Mouse (Mus musculus) midbrain, embryonic 16.5 days (tissue): ENCODE results near the gene Pik3r6. TPM values are rescaled to one million over a fixed set of nuclear protein-coding genes. Genes with fewer than 3 reads are reported as not detected.

Experiments
- ATAC-seq: fragments of 200-750 bp; cut with Nextera tagmentation; 2 replicates; pipeline ENCODE4 v1.8.0; 2017; ENCODE audit warnings: moderate TSS enrichment
- H3K27ac ChIP-seq: fragments of 300-500 bp; sonication (generic); 2 replicates; pipeline ENCODE4 v1.5.1; 2014; ENCODE audit warnings: mild to moderate bottlenecking, low read length, mixed read lengths
- H3K27me3 ChIP-seq: fragments of 300-500 bp; sonication (generic); 2 replicates; pipeline ENCODE4 v1.6.1; 2014; ENCODE audit warnings: low read depth, low read length, mixed read lengths; ENCODE audit not compliant: control insufficient read depth, insufficient read depth
- H3K36me3 ChIP-seq: fragments of 300-500 bp; sonication (generic); 2 replicates; pipeline ENCODE4 v1.6.1; 2014; ENCODE audit warnings: mild to moderate bottlenecking, low read length, moderate library complexity, mixed read lengths; ENCODE audit not compliant: control insufficient read depth, insufficient read depth
- H3K4me1 ChIP-seq: fragments of 300-500 bp; sonication (generic); 2 replicates; pipeline ENCODE4 v1.6.1; 2014; ENCODE audit warnings: mild to moderate bottlenecking, low read length, mixed read lengths; ENCODE audit not compliant: control insufficient read depth, insufficient read depth
- H3K4me2 ChIP-seq: fragments of 300-500 bp; sonication (generic); 2 replicates; pipeline ENCODE4 v1.6.1; 2014; ENCODE audit warnings: mild to moderate bottlenecking, low read length, mixed read lengths
- H3K4me3 ChIP-seq: fragments of 300-500 bp; sonication (generic); 2 replicates; pipeline ENCODE4 v1.5.1; 2014; ENCODE audit warnings: low read depth, mild to moderate bottlenecking, low read length, moderate library complexity, mixed read lengths
- H3K9ac ChIP-seq: fragments of 300-500 bp; sonication (generic); 2 replicates; pipeline ENCODE4 v1.6.1; 2014; ENCODE audit warnings: low read depth, low read length, mixed read lengths
- H3K9me3 ChIP-seq: fragments of 300-500 bp; sonication (generic); replicated peaks from 2 replicates; pipeline ENCODE4 v1.6.1; 2014; ENCODE audit warnings: mild to moderate bottlenecking, low read length, mixed read lengths; ENCODE audit not compliant: control insufficient read depth, poor library complexity, severe bottlenecking
- WGBS: fragments of 180-500 bp; shearing (Covaris S2); extraction: QIAGEN DNeasy Blood & Tissue Kit; methylation state at CpG from one replicate; pipeline ENCODE4 v1.1.7; 2014; 5-methylcytosine and 5-hydroxymethylcytosine counted together
- polyA plus RNA-seq: library from polyadenylated mRNA; unstranded; fragments of >200 nt; fragmentation: Nextera tagmentation; extraction: Ambion mirVana; gene quantifications from 2 replicates; pipeline ENCODE4 v1.2.1, GENCODE M21; 2015

The Pik3r6 gene
- polyA plus RNA-seq, 1 experiment from 2014 or later = 2.5 TPM

DNA sequence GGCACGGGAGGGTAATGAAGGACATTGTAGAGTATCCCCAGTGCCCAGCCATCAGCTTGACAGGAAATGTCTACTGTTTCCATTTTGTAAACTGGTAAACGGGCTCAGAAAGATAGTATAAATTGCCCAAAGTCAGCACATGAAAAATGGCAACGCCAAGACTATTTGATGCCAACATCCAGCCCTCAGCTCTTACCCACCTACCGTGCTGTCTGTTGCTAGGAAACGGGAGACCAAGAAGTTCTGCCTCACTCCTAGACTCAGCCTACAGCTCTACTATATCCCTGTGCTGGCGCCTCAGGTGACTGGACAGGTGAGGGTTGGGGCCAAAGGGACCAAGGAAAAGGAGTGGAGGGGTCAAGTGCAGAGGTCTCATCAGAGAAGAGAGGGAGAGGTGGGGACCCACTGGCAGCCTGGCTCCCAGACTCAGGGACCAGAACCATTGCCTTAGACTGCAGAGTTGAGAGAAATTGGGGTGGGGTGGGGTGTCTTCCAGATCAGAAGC lies 31.2 kb downstream of the Pik3r6 start:
- Histone ChIP-seq H3K9ac (no peak overlapping the region), H3K4me2 (no peak overlapping the region), H3K4me3 (no peak overlapping the region), H3K4me1 (no peaks in the 10 kb centered on the region), H3K36me3 (no peaks in the 10 kb centered on the region), H3K27me3 (no peaks in the 10 kb centered on the region), H3K27ac (no peak overlapping the region), H3K9me3 (no peaks in the 10 kb centered on the region)
- no peak for ATAC-seq
- WGBS = 78% methylated on average over 6 of the region's 6 CpGs

DNA sequence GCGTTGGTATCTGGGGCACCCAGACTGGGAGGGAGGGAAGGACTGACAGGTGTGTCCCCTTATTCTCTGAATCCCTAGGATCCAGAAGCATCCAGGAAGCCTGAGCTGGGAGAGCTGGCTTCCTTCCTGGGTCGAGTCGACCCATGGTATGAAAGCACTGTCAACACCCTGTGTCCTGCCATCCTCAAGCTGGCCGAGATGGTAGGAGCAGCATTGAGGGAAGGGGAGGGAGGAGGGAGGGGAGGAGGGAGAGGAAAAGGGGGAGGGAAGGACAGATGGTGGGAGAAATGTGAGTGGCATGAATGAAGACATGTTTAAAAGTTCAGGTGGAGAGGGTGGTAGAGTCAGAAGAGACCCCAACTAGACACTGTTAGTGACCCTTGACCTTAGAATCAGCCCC lies 33.2 kb downstream of the Pik3r6 start:
- no peak overlapping the region for H3K4me3 ChIP-seq
- WGBS = 74% methylated on average over 4 of the region's 4 CpGs

DNA sequence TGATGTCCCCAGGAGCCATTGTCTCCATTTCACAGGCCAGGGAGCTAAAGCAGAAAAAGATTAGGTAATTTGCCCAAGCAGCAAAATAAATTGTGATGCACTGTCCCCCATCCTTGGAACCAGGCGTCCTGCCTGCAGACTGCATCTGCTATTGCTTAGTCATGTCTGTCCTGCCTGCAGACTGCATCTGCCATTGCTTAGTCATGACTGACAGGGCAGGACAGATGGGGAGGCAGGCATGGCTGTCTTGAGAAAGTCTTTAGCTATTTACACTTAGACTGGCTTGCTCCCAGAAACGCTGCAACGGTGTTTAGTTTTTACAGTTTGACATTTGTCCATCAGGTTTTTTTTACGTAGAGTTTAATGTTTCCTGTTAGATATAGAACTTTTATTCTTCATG lies 33.6 kb downstream of the Pik3r6 start:
- ATAC-seq = no peak
- H3K36me3 ChIP-seq = no peaks in the 10 kb centered on the region
- no peak overlapping the region for H3K9ac ChIP-seq
- H3K4me3 ChIP-seq = no peak overlapping the region
- H3K9me3 ChIP-seq = no peaks in the 10 kb centered on the region
- H3K27ac ChIP-seq = no peak overlapping the region
- no peak overlapping the region for H3K4me2 ChIP-seq
- no peaks in the 10 kb centered on the region for H3K4me1 ChIP-seq
- no peaks in the 10 kb centered on the region for H3K27me3 ChIP-seq
- WGBS = 52% methylated on average over 4 of the region's 4 CpGs

More for the DNA sequence above, 33.2 kb downstream of the Pik3r6 start:
- no peaks in the 10 kb centered on the region for H3K9me3 ChIP-seq
- H3K36me3 ChIP-seq = no peaks in the 10 kb centered on the region
- no peak overlapping the region for H3K4me2 ChIP-seq
- no peak for ATAC-seq
- no peaks in the 10 kb centered on the region for H3K27me3 ChIP-seq
- H3K4me1 ChIP-seq = no peaks in the 10 kb centered on the region
- H3K9ac ChIP-seq = no peak overlapping the region
- no peak overlapping the region for H3K27ac ChIP-seq

DNA sequence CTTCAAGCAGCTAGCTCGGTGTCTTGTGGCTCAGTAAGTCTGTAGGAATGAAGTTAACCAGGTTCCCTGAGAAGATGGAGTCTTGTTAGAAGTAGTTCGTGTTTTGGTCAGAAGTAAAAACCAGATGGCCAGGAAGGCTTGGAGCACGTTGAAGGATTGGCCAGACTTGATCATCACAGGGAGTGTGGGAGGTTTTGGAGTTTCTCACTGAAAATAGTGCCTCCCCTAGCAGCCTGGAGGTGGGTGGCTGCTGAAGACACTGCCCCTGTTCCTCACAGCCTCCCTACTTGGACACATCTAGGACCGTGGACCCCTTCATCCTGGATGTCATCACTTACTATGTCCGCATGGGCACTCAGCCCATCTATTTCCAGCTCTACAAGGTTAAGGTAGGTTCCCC lies 36.8 kb downstream of the Pik3r6 start:
- H3K27me3 ChIP-seq = no peaks in the 10 kb centered on the region
- H3K9ac ChIP-seq = no peak overlapping the region
- WGBS = 67% methylated on average over 5 of the region's 5 CpGs
- no peak overlapping the region for H3K27ac ChIP-seq
- H3K9me3 ChIP-seq = no peaks in the 10 kb centered on the region
- no peaks in the 10 kb centered on the region for H3K4me1 ChIP-seq
- H3K36me3 ChIP-seq = no peaks in the 10 kb centered on the region
- no peak overlapping the region for H3K4me3 ChIP-seq
- no peak for ATAC-seq
- no peak overlapping the region for H3K4me2 ChIP-seq

DNA sequence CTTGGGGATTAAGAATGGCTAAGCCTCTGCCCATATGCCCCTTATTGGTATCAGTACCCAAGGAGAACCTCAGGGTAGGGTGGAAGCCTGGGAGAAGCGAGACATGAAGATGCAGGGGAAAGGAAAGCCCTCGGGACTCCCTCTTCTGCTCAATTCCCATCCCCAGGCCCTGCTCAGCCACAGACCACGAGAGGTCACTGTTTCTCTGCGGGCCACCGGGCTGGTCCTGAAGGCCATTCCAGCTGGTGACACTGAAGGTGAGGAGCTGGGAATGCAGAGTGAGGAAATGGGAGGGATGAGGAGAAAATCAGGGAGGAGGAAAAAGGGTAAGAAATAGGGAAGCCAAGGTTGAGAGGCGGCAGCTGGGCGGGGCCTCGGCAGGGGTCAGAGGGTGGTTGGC lies 41.7 kb downstream of the Pik3r6 start:
- 5% methylated on average over 8 of the region's 8 CpGs for WGBS
- H3K4me3 ChIP-seq = no peak overlapping the region
- no peaks in the 10 kb centered on the region for H3K27me3 ChIP-seq

DNA sequence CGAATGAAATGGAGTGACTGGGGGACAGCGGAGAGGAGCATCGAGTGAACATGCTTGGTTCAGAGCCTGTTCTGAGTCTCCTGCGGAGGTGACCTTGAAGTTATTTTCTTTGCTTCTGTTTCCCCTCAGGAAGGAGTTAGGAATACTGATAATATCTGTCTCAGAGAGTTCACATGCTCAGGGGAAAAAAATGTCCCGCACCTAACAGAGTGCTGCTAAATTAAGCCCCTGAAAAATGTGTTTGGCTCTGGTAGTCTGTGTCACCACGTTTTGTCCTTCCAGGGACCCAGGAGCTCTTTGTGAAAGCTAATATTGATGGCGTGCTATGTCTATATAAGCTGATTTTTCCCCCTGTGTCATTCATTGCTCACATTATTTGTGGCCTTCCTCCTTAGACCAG lies 42.4 kb downstream of the Pik3r6 start:
- H3K9ac ChIP-seq = no peak overlapping the region
- no peaks in the 10 kb centered on the region for H3K9me3 ChIP-seq
- no peak overlapping the region for H3K4me2 ChIP-seq
- no peak overlapping the region for H3K27ac ChIP-seq
- no peak overlapping the region for H3K4me3 ChIP-seq
- H3K36me3 ChIP-seq = no peaks in the 10 kb centered on the region
- WGBS = 52% methylated on average over 7 of the region's 7 CpGs
- no peaks in the 10 kb centered on the region for H3K4me1 ChIP-seq
- H3K27me3 ChIP-seq = no peaks in the 10 kb centered on the region
- no peak for ATAC-seq

More for the DNA sequence above, 41.7 kb downstream of the Pik3r6 start:
- H3K4me1 ChIP-seq = no peaks in the 10 kb centered on the region
- no peak overlapping the region for H3K27ac ChIP-seq
- no peaks in the 10 kb centered on the region for H3K36me3 ChIP-seq
- H3K4me2 ChIP-seq = no peak overlapping the region
- no peak for ATAC-seq
- no peak overlapping the region for H3K9ac ChIP-seq
- H3K9me3 ChIP-seq = no peaks in the 10 kb centered on the region

DNA sequence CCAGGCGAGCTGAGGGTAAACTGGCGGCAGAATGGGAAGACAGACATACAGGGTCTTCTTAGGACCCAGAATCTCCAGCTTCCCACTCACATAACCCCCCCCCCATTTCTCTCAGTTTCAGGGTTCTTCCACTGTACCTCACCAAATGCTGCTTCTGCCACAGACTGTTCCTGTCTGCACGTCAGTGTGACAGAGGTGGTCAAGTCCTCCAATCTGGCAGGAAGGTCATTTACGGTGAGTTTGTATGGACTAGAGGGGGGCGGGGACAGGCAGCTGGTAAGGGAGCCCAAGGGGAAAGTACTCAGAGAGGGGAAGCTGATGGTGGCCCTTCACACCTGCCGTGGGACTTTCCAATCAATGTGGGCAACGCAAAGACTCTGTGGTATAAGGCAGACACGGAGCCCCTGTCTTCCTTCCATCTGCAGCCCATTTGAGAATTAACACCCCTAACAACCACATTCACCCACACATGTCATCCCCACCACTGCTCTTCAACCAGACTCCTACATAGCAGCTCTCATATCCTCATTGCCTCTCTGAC lies 42.9 kb downstream of the Pik3r6 start:
- Histone ChIP-seq H3K9me3 (no peaks in the 10 kb centered on the region), H3K27ac (no peak overlapping the region), H3K9ac (no peak overlapping the region), H3K4me2 (no peak overlapping the region), H3K4me3 (no peak overlapping the region), H3K27me3 (no peaks in the 10 kb centered on the region), H3K4me1 (no peaks in the 10 kb centered on the region), H3K36me3 (no peaks in the 10 kb centered on the region)
- WGBS = 87% methylated on average over 8 of the region's 8 CpGs
- ATAC-seq = no peak

DNA sequence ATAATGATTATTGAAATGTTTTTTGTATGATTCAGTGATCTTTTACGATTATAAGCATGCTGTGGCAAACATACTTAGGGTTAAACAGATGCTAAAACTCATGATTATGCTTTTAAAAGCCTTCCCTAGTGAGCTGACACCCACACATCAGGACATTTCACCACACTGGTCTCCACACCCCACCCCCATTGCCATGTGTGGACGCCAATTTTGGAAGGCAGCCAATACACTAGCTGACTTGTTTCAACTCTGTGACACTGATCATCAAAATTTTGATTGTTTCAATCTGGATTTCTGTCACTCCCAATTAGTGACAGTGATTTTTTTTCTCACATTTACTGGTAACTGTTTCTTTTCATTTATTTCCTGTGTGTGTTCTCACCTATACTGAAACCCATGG lies 44.7 kb downstream of the Pik3r6 start:
- Histone ChIP-seq H3K4me2 (no peak overlapping the region), H3K4me1 (no peaks in the 10 kb centered on the region), H3K27me3 (no peaks in the 10 kb centered on the region), H3K9me3 (no peaks in the 10 kb centered on the region), H3K27ac (no peak overlapping the region), H3K36me3 (no peaks in the 10 kb centered on the region), H3K9ac (no peak overlapping the region), H3K4me3 (no peak overlapping the region)
- 60% methylated on average over 2 of the region's 2 CpGs for WGBS
- ATAC-seq = no peak

DNA sequence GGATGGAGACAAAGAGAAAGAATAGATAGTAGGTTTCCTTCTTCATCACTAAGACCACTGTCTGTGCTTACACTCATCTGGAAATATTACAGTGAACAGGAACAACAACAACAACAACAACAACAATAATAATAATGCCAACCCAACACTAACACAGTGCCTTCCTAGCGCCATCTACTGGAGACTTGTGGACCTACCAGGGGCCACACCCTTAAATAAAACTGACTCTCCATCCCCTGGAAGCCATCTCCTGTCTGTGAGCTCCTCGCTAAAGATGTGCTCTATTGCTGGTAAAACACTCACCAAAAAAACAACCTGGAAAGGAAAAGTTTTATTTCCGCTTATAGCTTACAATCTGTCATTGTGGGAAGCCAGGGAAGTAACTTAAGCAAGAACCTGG lies 46.8 kb downstream of the Pik3r6 start:
- H3K9me3 ChIP-seq = no peaks in the 10 kb centered on the region
- no peaks in the 10 kb centered on the region for H3K4me1 ChIP-seq
- no peak overlapping the region for H3K9ac ChIP-seq
- ATAC-seq = no peak
- 57% methylated on average over 3 of the region's 3 CpGs for WGBS
- H3K4me2 ChIP-seq = no peak overlapping the region
- no peaks in the 10 kb centered on the region for H3K36me3 ChIP-seq
- H3K4me3 ChIP-seq = no peak overlapping the region
- no peak overlapping the region for H3K27ac ChIP-seq
- no peaks in the 10 kb centered on the region for H3K27me3 ChIP-seq
